Mouse (Mus musculus) embryonic facial prominence, embryonic 11.5 days (tissue): ENCODE measurements at regions not wholly inside any gene's neighbourhood (a gene's known extent, or its start where the extent isn't known, plus 50 kb on each side); places are given as distances from the start of the nearest gene placed in this dataset.

Source experiments
- ATAC-seq: fragments of 200-750 bp; cut with Nextera tagmentation; replicated peaks from 2 replicates; pipeline ENCODE4 v1.8.0; 2017; ENCODE audit warnings: low read depth; ENCODE audit not compliant: insufficient number of reproducible peaks, low FRiP score, low TSS enrichment
- DNase-seq: peaks from one replicate; pipeline ENCODE4 v3.0.0-alpha.2; 2015; ENCODE audit warnings: low spot score
- H3K27ac ChIP-seq: fragments of 300-500 bp; sonication (generic); replicated peaks from 2 replicates; pipeline ENCODE4 v1.5.1; 2014; ENCODE audit warnings: mild to moderate bottlenecking, low read depth, low read length, control low read depth
- H3K27me3 ChIP-seq: fragments of 300-500 bp; sonication (generic); 2 replicates; pipeline ENCODE4 v1.6.1; 2014; ENCODE audit warnings: mild to moderate bottlenecking, low read length, moderate library complexity, mixed read lengths; ENCODE audit not compliant: control insufficient read depth, insufficient read depth
- H3K36me3 ChIP-seq: fragments of 300-500 bp; sonication (generic); replicated peaks from 2 replicates; pipeline ENCODE4 v1.6.1; 2014; ENCODE audit warnings: low read depth, mild to moderate bottlenecking, low read length, moderate library complexity, mixed read lengths; ENCODE audit not compliant: control insufficient read depth, insufficient read depth
- H3K4me1 ChIP-seq: fragments of 300-500 bp; sonication (generic); 2 replicates; pipeline ENCODE4 v1.6.1; 2014; ENCODE audit warnings: low read length, mixed read lengths; ENCODE audit not compliant: control insufficient read depth, insufficient read depth
- H3K4me2 ChIP-seq: fragments of 300-500 bp; sonication (generic); 2 replicates; pipeline ENCODE4 v1.6.1; 2014; ENCODE audit warnings: low read depth, mild to moderate bottlenecking, control low read depth, low read length, moderate library complexity
- H3K4me3 ChIP-seq: fragments of 300-500 bp; sonication (generic); 2 replicates; pipeline ENCODE4 v1.5.1; 2014; ENCODE audit warnings: low read depth, low read length, control low read depth
- H3K9ac ChIP-seq: fragments of 300-500 bp; sonication (generic); replicated peaks from 2 replicates; pipeline ENCODE4 v1.6.1; 2014; ENCODE audit warnings: mild to moderate bottlenecking, control low read depth, low read length
- H3K9me3 ChIP-seq: fragments of 300-500 bp; sonication (generic); replicated peaks from 2 replicates; pipeline ENCODE4 v1.6.1; 2016; ENCODE audit warnings: mild to moderate bottlenecking, low read length, inconsistent platforms, mixed read lengths; ENCODE audit not compliant: control insufficient read depth
- WGBS: fragments of 180-500 bp; shearing (Covaris S2); extraction: QIAGEN DNeasy Blood & Tissue Kit; methylation state at CpG from one replicate; pipeline ENCODE4 v1.1.7; 2014; 5-methylcytosine and 5-hydroxymethylcytosine counted together

- Histone ChIP-seq H3K36me3 (no peaks in the 10 kb centered on the region), H3K27ac (no peak overlapping the region)
These were observed 298.3 kb upstream of the Atp5g3 start for GRCm38 (mm10) chr2:74209421-74209917.

GRCm38 (mm10) chr2:74207440-74207839, 296.3 kb upstream of the Atp5g3 start:
- no peaks in the 10 kb centered on the region for H3K9me3 ChIP-seq
- no peak overlapping the region for H3K4me2 ChIP-seq
- no peak for ATAC-seq
- H3K4me3 ChIP-seq, result no peak overlapping the region
- 59% methylated on average over 10 of the region's 10 CpGs for WGBS
- no peak for DNase-seq
- no peaks in the 10 kb centered on the region for H3K36me3 ChIP-seq
- no peaks in the 10 kb centered on the region for H3K27me3 ChIP-seq
- no peaks in the 10 kb centered on the region for H3K4me1 ChIP-seq
- H3K9ac ChIP-seq, result no peak overlapping the region
- no peak overlapping the region for H3K27ac ChIP-seq

More at GRCm38 (mm10) chr2:74209421-74209917, 298.3 kb upstream of the Atp5g3 start:
- DNase-seq (no peak), ATAC-seq (no peak)
- no peak overlapping the region for H3K9ac ChIP-seq
- H3K27me3 ChIP-seq, result no peaks in the 10 kb centered on the region
- no peak overlapping the region for H3K4me2 ChIP-seq
- H3K4me3 ChIP-seq, result no peak overlapping the region
- H3K9me3 ChIP-seq, result no peaks in the 10 kb centered on the region
- WGBS, result 73% methylated on average over 3 of the region's 3 CpGs
- no peaks in the 10 kb centered on the region for H3K4me1 ChIP-seq

GRCm38 (mm10) chr2:74202776-74203175, 291.6 kb upstream of the Atp5g3 start:
- 61% methylated on average over 3 of the region's 3 CpGs for WGBS
- H3K27me3 ChIP-seq, result no peaks in the 10 kb centered on the region
- no peak overlapping the region for H3K27ac ChIP-seq
- ATAC-seq, result no peak
- H3K4me3 ChIP-seq, result no peak overlapping the region
- DNase-seq, result no peak
- no peak overlapping the region for H3K9ac ChIP-seq
- H3K36me3 ChIP-seq, result no peaks in the 10 kb centered on the region
- no peaks in the 10 kb centered on the region for H3K4me1 ChIP-seq
- H3K4me2 ChIP-seq, result no peak overlapping the region
- no peaks in the 10 kb centered on the region for H3K9me3 ChIP-seq

- Histone ChIP-seq H3K36me3 (no peaks in the 10 kb centered on the region), H3K4me2 (no peak overlapping the region), H3K9ac (no peak overlapping the region), H3K4me1 (no peaks in the 10 kb centered on the region), H3K9me3 (no peaks in the 10 kb centered on the region), H3K4me3 (no peak overlapping the region), H3K27ac (no peak overlapping the region), H3K27me3 (no peaks in the 10 kb centered on the region)
- DNase-seq (peak; percentile 36), ATAC-seq (no peak; the same call in 1 of the 2 replicates)
- 33% methylated on average over 11 of the region's 11 CpGs for WGBS
These were observed 290.6 kb upstream of the Atp5g3 start for GRCm38 (mm10) chr2:74201608-74202323.

GRCm38 (mm10) chr2:74199550-74199949, 288.4 kb upstream of the Atp5g3 start:
- H3K9me3 ChIP-seq, result no peaks in the 10 kb centered on the region
- DNase-seq (peak; percentile 12), ATAC-seq (no peak)
- no peak overlapping the region for H3K4me3 ChIP-seq
- no peaks in the 10 kb centered on the region for H3K4me1 ChIP-seq
- H3K27me3 ChIP-seq, result no peaks in the 10 kb centered on the region
- no peak overlapping the region for H3K9ac ChIP-seq
- no peak overlapping the region for H3K4me2 ChIP-seq
- WGBS, result 40% methylated on average over 12 of the region's 12 CpGs
- no peak overlapping the region for H3K27ac ChIP-seq
- H3K36me3 ChIP-seq, result no peaks in the 10 kb centered on the region

- Histone ChIP-seq H3K4me2 (no peak overlapping the region), H3K9ac (no peak overlapping the region), H3K27ac (no peak overlapping the region), H3K9me3 (no peaks in the 10 kb centered on the region), H3K36me3 (no peaks in the 10 kb centered on the region), H3K4me3 (no peak overlapping the region), H3K27me3 (no peaks in the 10 kb centered on the region), H3K4me1 (no peaks in the 10 kb centered on the region)
- ATAC-seq, result peak; percentile 44; the same call in 1 of the 2 replicates
- DNase-seq, result peak; percentile 34
- WGBS, result 21% methylated on average over 8 of the region's 8 CpGs
These were observed 277.1 kb upstream of the Atp5g3 start for GRCm38 (mm10) chr2:74187963-74188790.

GRCm38 (mm10) chr2:74178106-74178505, 267.0 kb upstream of the Atp5g3 start:
- no peak for ATAC-seq
- DNase-seq, result no peak
- Histone ChIP-seq H3K4me3 (no peak overlapping the region), H3K4me1 (no peaks in the 10 kb centered on the region), H3K9me3 (no peaks in the 10 kb centered on the region), H3K36me3 (no peaks in the 10 kb centered on the region), H3K4me2 (no peak overlapping the region), H3K27me3 (no peaks in the 10 kb centered on the region), H3K27ac (no peak overlapping the region), H3K9ac (no peak overlapping the region)
- 93% methylated on average over 1 of the region's 1 CpGs for WGBS
